Mouse (Mus musculus) ovary, adult 18-20 months (tissue): ENCODE data around the gene Gle1.
"Not testable (repeated sequence)": the region's sequence is repeated elsewhere in the genome, so short reads cannot be mapped to it uniquely, and the experiment has no call there.

Experiments
- DNase-seq: peaks from one replicate; pipeline ENCODE4 v3.0.0; 2022; ENCODE audit warnings: low spot score, mixed read lengths

The Gle1 gene

DNA sequence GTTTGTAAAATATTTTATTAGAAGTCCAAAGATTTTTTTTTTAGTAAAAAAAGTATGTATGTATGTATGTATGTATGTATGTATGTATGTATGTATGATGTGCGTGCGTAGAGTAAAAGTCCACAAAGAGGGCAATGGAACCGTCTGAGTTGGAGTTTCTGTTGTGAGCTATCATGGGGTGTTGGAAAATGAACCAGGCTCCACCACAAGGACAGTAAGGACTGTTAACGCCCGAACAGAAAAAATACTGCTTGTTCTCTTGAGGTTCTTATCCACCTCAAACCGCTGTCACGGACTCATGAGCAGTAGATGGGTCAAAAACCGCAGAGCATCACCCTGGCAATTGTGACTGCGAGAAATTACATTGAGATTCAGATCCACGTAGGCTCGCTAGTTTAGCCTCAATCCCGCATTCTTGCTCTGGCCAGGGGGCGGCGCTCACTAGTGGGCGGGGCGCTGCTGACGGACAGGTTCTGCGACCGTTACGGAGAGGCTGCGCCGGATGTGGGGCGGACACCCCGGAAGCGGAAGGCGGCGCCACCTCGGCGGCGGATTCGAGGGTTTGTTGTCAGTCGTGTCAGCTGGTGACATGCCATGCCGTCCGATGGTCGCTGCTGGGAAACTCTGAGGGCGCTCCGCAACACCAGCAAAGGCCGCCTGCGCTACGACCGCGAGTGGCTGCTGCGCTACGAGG is at the start of gene Gle1:
Gene Gle1 (plus strand): TSS at position 521 of the 694 bp plus-strand sequence.
- peak; percentile 91 for DNase-seq

DNA sequence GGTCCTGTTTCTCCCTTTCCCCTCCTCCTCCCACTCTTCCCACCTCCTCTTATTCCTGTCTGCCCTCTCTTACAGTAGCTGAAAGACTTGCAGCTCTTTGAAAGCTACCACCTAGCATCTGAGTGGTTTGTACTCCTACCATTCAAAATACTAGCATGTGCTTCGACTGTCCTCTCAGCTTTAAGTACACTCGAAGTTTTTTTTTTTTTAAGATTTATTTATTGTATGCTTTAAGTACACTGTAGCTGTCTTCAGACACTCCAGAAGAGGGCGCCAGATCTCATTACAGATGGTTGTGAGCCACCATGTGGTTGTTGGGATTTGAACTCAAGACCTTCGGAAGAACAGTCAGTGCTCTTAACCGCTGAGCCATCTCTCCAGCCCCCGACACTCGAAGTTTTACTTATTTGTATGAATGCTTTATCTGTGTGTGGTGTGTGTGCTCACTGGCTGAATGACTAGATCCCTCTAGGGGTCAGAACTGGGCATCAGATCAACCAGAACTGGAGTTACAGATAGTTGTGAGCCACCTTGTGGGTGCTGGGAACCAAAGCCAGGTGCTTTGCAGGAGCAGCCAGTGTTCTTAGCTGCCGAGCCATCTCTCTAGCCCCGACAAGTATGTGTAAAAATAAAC is 48.5 kb upstream of the Gle1 start:
- not testable (repeated sequence) for DNase-seq

GRCm38 (mm10) chr2:29889066-29889944 is 45.9 kb upstream of the Gle1 start, which contains the start of gene Odf2:
TSS of gene Odf2 (plus strand) at chr2:29889221.
- peak; percentile 99 for DNase-seq

DNA sequence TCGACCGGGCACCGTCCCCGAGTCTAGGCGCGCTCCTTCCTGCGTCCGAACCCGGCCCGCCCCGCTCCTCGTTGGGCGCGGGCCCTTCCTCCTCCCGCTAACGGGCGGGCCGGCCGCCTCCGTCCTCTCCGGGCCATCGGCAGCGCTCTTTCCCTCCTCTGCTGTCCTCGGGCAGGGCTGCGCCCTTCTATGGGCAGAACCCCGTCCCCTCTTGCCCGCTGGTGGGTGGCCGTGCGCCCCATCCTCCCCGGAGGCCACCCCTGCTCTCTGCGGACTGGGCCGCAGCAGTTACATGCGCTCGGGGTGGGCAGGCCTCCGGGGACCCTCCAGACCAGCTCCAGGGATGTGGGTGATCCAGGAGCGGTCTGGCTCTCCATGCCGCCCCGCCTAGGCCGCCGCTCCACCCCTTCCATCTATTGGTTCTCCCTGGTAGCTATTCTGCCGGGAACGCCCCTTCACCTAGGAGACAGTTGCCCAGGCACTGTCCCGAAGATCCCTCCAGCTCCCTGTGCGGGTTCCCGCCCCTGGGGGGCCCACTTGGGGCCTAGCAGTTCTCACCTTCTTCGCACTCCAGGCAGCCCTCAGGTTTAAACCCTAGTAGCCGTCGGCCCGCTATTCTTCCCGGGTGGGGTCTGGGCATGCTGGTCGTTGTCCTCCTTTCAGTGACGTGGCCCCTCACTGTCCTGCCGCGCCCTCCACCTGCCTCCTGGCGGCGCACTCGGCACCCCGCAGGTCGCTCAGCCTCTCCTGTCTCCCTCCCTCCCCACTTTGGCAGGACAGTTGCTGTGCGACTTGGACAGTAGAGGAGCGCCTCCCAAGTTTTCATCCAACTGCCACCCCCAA is 45.0 kb upstream of the Gle1 start:
- peak; percentile 85 for DNase-seq

DNA sequence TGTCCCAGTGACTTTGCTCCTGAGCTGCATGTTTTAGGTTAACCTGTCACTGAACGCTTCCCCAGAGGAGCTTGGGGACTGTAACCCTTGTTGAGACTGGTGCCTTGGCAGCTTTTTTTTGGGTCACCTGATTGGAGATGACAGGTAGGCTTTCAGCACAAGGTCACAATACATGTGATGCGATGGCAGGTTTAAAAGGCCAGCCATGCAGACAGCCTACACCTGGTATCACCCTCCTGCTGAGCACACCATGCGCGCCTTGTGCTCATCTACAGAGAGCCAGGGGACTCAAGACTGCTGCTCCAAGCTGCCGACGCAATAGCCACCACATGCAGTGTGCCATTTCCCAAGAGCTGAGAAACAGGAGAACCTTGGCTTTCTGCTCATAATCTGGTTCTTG is 43.5 kb upstream of the Gle1 start:
- no peak for DNase-seq

DNA sequence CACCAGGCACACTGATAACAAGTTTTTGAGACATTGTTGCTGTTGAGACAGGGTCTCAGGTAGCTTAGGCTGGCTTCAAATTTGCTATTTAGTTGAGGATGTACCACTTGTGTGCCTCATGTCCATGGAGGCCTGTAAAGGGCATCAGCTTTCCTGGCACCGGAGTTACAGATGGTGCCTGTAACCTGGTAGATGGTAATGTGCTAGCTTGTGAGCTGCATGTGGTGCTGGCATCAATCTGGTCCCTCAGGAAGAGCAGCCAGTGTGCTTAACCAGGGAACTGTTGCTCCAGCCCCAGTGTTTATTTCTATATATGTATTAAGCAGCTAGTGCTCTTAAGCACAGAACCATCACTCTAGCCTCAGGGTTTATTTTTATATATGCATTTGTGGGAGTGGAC is 39.2 kb upstream of the Gle1 start:
- DNase-seq: no peak

- DNase-seq: no peak
Observed at GRCm38 (mm10) chr2:29897366-29897765, 37.9 kb upstream of the Gle1 start.

- DNase-seq: no peak
Observed at GRCm38 (mm10) chr2:29898081-29898480, 37.1 kb upstream of the Gle1 start.

DNA sequence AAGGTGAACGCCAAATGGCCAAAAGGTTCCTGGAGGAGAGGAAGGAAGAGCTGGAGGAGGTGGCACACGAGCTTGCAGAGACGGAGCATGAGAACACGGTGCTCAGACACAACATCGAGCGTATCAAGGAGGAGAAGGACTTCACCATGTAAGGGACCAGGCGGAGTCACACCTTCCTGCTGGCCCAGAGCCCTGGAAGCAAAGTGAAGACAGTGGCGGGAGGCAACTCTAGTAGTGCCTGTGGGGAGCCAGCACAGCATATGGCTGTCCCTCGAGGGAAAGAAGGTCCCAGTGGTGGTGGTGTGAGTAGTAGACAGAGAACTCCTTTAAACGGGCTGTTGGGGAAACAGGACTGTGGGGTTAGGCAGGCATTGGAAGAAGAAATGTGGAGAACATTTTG is 33.0 kb upstream of the Gle1 start:
- no peak for DNase-seq

DNA sequence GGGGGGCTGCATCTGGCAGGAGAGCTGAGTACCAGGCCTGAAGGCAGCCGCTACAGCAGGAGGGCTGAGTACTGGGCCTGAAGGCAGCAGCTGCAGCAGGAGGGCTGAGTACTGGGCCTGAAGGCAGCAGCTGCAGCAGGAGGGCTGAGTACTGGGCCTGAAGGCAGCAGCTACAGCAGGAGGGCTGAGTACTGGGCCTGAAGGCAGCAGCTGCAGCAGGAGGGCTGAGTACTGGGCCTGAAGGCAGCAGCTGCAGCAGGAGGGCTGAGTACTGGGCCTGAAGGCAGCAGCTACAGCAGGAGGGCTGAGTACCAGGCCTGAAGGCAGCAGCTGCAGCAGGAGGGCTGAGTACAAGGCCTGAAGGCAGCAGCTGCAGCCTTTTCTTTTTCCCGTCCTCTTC is 27.1 kb upstream of the Gle1 start:
- DNase-seq: not testable (repeated sequence)

- DNase-seq: no peak
Observed at GRCm38 (mm10) chr2:29910042-29910441, 25.2 kb upstream of the Gle1 start.

DNA sequence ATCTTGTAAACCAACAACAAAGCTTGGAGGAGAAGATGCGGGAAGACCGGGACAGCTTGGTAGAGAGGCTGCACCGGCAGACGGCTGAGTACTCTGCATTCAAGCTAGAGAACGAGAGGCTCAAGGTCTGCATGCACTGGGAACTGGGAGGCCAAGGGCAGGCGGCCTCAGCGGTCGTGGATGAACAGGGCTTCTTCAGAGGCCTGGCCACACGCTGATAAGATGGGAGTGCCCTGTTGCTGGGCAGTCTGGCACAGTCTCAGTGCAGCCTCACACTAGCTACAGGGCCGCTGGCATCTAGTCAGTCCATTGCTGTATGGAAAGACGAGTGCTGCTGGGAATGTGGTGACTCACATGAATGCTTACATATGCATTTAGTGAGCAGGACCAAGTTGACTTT is 17.6 kb upstream of the Gle1 start:
- peak; percentile 76 for DNase-seq

DNA sequence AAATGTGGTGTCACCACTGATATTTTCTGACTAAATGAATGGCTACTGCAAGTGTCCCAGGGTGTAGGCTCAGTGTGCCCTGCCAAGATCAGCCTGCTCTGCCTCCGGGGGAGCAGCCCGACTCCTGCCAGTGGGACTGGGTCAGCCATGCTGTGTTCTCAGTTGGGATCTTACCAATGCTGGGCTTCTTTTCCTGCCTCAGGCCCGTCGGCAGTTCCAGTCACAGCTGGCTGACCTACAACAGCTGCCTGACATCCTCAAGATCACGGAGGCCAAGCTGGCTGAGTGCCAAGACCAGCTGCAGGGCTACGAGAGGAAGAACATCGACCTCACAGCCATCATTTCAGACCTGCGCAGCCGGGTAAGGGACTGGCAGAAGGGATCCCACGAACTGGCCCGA is 13.2 kb upstream of the Gle1 start:
- DNase-seq: peak; percentile 36

- no peak for DNase-seq
Observed at GRCm38 (mm10) chr2:29926542-29926941, 8.7 kb upstream of the Gle1 start.

- no peak for DNase-seq
Observed at GRCm38 (mm10) chr2:29930506-29930905, 4.7 kb upstream of the Gle1 start.

GRCm38 (mm10) chr2:29931194-29931593 is 4.0 kb upstream of the Gle1 start:
- no peak for DNase-seq

DNA sequence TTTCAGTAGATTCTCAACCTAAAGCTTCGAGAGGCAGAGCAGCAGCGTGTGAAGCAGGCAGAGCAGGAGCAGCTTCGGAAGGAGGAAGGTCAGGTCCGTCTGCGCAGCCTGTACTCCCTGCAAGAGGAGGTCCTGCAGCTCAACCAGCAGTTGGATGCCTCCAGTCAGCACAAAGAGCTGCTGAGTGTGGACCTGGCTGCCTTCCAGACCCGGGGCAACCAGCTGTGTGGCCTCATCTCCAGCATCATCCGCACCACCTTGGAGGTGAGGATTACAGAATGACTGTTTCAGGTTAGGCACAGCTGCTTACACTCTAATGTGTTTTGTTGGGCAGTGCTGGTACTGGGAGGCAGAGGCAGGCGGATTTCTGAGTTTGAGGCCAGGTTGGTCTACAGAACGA is 4.8 kb downstream of the Gle1 start:
- no peak for DNase-seq

GRCm38 (mm10) chr2:29940826-29941225 is 5.6 kb downstream of the Gle1 start:
- no peak for DNase-seq

GRCm38 (mm10) chr2:29944723-29945122 is 9.5 kb downstream of the Gle1 start:
- no peak for DNase-seq

GRCm38 (mm10) chr2:29948896-29949295 is 13.7 kb downstream of the Gle1 start:
- no peak for DNase-seq

GRCm38 (mm10) chr2:29961246-29961645 is 26.0 kb downstream of the Gle1 start:
- no peak for DNase-seq
